Mouse (Mus musculus): ENCODE measurements around the gene Nudt13. TPM values are rescaled to one million over a fixed set of nuclear protein-coding genes. Genes with fewer than 3 reads are reported as not detected.

Nudt13 gene
- 10.5 and 13.0 TPM in 2 replicates for polyA plus RNA-seq (2015; fragmentation: Nextera tagmentation; extraction: Ambion mirVana)

DNA sequence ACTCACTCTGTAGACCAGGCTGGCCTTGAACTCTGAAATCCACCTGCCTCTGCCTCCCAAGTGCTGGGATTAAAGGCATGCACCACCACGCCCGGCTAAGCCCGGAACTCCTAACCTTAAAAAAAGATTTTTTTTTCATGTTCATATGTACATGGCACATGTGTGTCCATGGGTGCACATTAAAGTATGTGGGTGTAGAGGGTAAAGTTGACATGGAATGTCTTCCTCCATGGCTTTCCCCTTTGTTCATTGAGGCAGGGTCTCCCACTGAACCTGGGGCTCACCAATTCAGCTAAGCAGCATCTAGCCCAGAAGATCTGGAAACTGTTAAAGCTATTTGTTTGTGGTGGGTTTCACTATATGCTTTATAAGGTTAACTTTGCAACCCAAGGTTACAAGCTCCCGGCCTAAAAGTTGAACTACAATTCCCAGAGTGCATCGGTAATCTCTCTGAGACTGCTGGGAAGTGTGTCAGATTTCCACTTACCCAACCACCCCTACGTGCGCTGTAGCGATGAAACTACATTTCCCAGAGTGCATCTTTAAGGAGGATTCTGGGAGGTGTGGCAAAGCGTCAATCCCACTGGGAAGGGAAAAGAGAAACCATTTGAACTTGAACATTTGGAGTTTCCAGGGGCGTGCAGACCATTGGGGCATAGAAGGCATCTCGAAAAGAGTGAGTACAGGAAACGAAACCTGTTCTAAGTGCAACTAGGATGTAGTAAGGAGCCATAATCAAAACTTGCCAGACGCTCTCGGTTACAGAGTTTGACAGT lies at the start of gene Nudt13:
Gene Nudt13 (plus strand): TSS at position 581 of the 776 bp plus-strand sequence.
- no peaks in the 10 kb centered on the region for H3K27me3 ChIP-seq
- peak; percentile 96 for ATAC-seq (ENCODE audit: low read depth)
- H3K9me3 ChIP-seq: no peaks in the 10 kb centered on the region
- peak within 1 kb of the TSS; percentile 53 for H3K4me3 ChIP-seq
- peak within 1 kb of the TSS; percentile 67 for H3K9ac ChIP-seq
- H3K4me1 ChIP-seq (replicated peaks): peaks cover 7% of the 10 kb centered on the region
- H3K4me2 ChIP-seq: peak within 1 kb of the TSS; percentile 60
- 25% methylated on average over 14 of the region's 14 CpGs for WGBS
- H3K27ac ChIP-seq (replicated peaks): no peak within 1 kb of the TSS
- H3K36me3 ChIP-seq: no peaks in the 10 kb centered on the region

DNA sequence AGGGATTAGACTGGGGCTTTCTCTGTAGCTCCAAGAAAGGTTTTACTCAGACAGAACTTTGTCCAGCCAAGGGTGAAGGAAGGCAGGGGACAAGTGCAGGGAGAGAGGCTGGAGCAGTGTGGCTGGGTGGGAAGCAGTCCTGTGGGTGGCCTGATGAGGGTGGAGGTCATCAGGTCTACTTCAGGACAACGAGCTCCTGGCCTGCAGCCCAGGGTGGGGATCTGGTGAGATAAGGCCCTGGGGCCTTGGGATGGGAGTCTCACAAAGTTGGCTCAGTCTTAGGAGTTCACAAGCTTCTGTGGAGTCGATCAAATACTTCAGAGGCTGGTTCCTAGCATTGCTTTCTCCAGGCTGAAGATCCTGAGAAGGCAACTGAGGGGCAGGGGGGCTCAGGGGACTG lies 49.2 kb upstream of the Nudt13 start:
- H3K4me1 ChIP-seq (replicated peaks): no peaks in the 10 kb centered on the region
- no peaks in the 10 kb centered on the region for H3K9me3 ChIP-seq
- 73% methylated on average over 2 of the region's 2 CpGs for WGBS
- H3K27ac ChIP-seq (replicated peaks): no peak overlapping the region
- no peak overlapping the region for H3K9ac ChIP-seq
- H3K27me3 ChIP-seq: no peaks in the 10 kb centered on the region
- H3K36me3 ChIP-seq: no peaks in the 10 kb centered on the region
- ATAC-seq (ENCODE audit: low read depth): no peak
- no peak overlapping the region for H3K4me2 ChIP-seq
- no peak overlapping the region for H3K4me3 ChIP-seq

DNA sequence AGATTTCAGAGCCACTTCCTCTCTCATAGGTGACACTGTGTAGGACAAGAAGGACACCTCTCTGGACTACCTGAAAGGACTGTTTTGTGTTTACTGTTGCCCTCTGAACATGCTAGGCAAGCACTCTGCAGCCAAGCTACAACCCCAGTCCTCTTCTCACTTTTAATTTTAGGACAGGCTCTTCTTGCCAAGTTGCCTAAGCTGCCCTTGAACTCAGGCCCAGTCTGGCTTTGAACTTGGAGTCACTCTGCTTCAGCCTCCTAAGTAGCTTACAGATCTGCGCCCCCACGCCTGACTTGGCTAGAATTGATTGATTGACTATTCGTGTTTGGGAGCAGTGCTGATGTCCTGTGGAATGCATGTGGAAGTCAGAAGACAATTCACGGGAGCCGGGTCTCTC lies 48.6 kb upstream of the Nudt13 start:
- WGBS: 76% methylated on average over 5 of the region's 5 CpGs
- no peaks in the 10 kb centered on the region for H3K4me1 ChIP-seq (replicated peaks)
- H3K4me2 ChIP-seq: no peak overlapping the region
- H3K9ac ChIP-seq: no peak overlapping the region
- ATAC-seq (ENCODE audit: low read depth): no peak
- no peaks in the 10 kb centered on the region for H3K9me3 ChIP-seq
- no peak overlapping the region for H3K4me3 ChIP-seq
- H3K27ac ChIP-seq (replicated peaks): no peak overlapping the region
- H3K27me3 ChIP-seq: no peaks in the 10 kb centered on the region
- H3K36me3 ChIP-seq: no peaks in the 10 kb centered on the region

DNA sequence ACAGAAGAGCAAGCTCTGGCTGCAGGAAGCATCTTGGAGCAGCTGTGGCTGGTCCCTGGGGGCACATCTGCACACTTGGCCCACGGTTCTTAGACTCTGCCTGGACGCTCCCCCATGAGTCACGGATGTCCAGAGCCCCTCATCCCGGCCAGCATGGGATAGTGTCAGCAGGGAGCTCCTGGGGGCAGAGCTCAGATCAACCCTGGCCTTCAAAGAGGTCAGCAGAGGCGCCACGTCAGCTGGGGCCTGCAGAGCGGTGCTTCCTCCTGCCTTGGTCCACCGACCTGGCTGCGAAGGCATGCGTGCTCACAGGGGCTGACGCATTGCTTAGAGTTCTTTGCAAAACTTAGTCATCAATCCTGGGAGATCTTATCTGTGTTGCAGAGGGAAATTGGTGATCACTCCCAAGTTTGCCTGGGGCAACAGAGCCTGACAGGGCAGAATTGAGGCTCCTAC lies 47.7 kb upstream of the Nudt13 start:
- Histone ChIP-seq H3K27ac (replicated peaks) (no peak overlapping the region), H3K27me3 (no peaks in the 10 kb centered on the region), H3K4me3 (no peak overlapping the region), H3K9ac (no peak overlapping the region), H3K4me2 (no peak overlapping the region), H3K4me1 (replicated peaks) (no peaks in the 10 kb centered on the region), H3K9me3 (no peaks in the 10 kb centered on the region), H3K36me3 (no peaks in the 10 kb centered on the region)
- ATAC-seq (ENCODE audit: low read depth): no peak
- WGBS: 74% methylated on average over 11 of the region's 11 CpGs

DNA sequence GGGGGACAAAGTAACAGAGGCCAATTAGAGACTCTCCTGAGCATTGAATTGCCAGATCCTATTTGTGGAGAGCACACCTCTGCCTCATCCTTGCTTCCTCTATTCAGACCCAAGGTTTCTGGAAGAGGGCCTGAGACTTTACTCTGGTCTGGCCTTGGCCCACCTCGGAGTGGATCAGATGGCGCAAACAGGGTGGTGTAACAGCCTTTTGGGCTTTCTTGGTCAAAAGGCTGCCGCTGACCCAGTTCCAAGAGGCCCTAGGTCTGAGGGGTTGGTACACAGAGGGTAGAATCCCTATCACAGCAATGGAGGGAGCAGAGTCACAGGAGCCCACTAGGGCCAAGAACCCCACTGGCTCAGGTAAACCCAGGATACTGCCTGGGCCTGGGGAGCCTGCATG lies 46.5 kb upstream of the Nudt13 start:
- no peaks in the 10 kb centered on the region for H3K9me3 ChIP-seq
- no peak overlapping the region for H3K4me2 ChIP-seq
- H3K9ac ChIP-seq: no peak overlapping the region
- 95% methylated on average over 3 of the region's 3 CpGs for WGBS
- no peak for ATAC-seq (ENCODE audit: low read depth)
- no peak overlapping the region for H3K27ac ChIP-seq (replicated peaks)
- no peaks in the 10 kb centered on the region for H3K4me1 ChIP-seq (replicated peaks)
- H3K4me3 ChIP-seq: no peak overlapping the region
- H3K27me3 ChIP-seq: no peaks in the 10 kb centered on the region
- H3K36me3 ChIP-seq: no peaks in the 10 kb centered on the region

DNA sequence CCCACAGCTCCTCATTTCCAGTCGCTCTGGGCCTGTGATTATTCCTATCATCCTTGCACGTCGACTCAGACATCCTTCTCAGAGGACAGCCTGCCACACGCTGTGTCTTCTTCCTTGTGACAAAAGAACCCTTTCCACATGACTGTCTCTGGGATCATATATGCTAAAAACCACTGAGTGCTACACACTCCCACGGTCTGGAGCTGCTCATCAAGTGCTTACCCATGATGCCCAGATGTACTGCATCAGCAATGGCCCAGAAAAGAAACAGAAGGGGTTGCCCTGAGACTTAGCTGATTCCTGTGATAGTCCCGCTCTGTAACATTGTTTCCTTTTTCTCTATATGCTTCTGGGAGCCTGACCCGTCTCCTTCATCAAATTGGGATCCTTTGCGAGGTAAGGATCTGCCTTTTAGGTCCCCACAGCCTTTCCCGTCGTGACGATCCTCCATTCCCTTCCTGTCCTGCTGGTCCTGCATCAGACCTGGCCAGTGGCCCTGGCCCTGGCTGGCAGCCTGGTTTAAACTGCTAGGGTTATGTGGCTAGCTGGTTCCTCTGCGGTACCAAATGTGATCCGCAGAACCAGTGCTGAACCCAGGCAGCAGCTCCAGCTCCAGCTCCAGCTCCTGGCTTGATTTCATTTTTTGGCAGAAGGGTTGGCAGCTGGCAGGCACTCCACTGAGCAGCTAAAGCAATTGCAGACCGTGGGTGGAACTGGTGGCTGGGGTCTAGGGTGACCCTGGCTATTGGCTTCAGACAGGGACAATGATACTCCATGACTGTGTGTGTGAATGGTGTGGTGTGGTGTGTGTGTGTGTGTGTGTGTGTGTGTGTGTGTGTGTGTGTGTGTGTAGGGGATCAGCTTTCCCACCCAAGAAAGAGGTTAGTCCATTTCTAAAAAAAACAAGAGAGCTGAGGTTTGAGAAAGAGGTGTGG lies 44.0 kb upstream of the Nudt13 start:
- WGBS: 65% methylated on average over 14 of the region's 14 CpGs
- ATAC-seq (ENCODE audit: low read depth): no peak
- Histone ChIP-seq H3K9ac (no peak overlapping the region), H3K36me3 (no peaks in the 10 kb centered on the region), H3K4me3 (no peak overlapping the region), H3K27me3 (no peaks in the 10 kb centered on the region), H3K4me2 (no peak overlapping the region), H3K9me3 (no peaks in the 10 kb centered on the region), H3K27ac (replicated peaks) (no peak overlapping the region), H3K4me1 (replicated peaks) (no peaks in the 10 kb centered on the region)

DNA sequence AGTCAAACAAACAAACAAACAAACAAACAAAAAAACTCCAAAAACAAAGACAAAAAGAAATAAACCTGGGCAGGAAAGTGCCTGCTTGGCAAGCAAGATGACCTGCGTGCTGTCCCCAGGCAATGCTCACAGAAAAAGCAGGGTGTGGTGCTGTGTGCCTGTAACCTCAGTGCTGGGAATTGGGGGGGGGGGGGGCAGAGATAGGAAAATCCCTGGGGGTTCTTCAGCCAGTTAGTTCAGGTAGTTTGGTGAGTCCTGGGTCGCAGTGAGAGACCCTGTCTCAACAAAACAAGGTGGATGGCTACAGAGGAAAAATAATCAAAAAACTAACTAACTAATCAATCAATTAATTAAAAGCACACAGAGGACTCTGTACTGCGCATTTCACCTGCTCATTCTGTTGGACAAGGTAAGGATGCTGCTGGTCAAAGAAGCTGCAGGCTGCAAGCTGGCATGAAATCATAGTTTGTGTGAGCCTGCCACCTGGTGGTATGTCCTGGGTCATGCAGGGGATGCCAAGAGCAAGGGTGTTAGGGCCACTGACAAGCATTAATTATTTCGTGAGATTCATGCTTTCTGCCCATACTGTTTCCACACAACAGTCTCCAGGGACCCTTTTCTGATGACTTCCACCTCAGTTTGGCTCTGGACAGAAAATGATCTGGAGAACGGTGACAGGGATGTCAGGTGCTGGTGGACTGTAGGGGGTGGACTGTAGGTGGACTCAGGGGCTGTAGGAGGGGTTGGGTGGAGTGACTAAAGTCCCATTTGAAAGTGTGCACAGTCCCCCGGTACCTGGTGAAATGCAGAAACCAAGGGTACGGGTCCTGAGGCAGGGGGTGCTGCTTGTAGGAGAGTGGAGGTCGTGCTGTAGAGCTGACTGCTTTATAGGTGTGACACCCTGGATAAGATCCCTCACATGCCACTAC lies 36.0 kb upstream of the Nudt13 start:
- WGBS: 54% methylated on average over 8 of the region's 8 CpGs
- H3K4me3 ChIP-seq: no peak overlapping the region
- no peak overlapping the region for H3K4me2 ChIP-seq
- H3K4me1 ChIP-seq (replicated peaks): no peaks in the 10 kb centered on the region
- H3K36me3 ChIP-seq: no peaks in the 10 kb centered on the region
- no peaks in the 10 kb centered on the region for H3K9me3 ChIP-seq
- H3K27ac ChIP-seq (replicated peaks): no peak overlapping the region
- 0 out of 2 replicates have a peak, but pooled peaks cover 4% of the 10 kb centered on the region for H3K27me3 ChIP-seq
- ATAC-seq (ENCODE audit: low read depth): peak; percentile 83
- H3K9ac ChIP-seq: no peak overlapping the region

DNA sequence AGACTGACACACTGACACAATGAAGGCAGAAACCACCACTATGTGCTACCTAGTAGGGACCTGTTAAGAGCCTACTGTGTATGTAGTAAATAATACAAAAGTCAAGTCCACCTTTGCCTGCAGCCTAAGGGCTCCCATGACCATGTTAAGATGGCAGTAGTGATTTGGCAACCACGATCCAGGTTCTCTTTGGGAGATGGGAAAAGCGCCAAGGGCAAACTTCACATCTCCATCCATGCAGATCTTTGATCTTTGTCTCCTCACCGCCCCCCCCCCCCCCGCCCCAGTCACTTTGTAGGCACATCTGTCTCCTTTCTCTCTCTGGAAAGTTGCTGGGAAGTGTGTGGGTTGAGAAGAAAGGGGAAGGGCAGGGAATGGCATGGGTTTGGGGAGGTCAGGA lies 32.2 kb upstream of the Nudt13 start:
- H3K9me3 ChIP-seq: no peaks in the 10 kb centered on the region
- H3K27me3 ChIP-seq: 0 out of 2 replicates have a peak, but pooled peaks cover 4% of the 10 kb centered on the region
- no peaks in the 10 kb centered on the region for H3K4me1 ChIP-seq (replicated peaks)
- ATAC-seq (ENCODE audit: low read depth): no peak
- WGBS: 77% methylated on average over 3 of the region's 4 CpGs
- H3K36me3 ChIP-seq: no peaks in the 10 kb centered on the region
- H3K27ac ChIP-seq (replicated peaks): no peak overlapping the region
- no peak overlapping the region for H3K4me3 ChIP-seq
- H3K9ac ChIP-seq: no peak overlapping the region
- H3K4me2 ChIP-seq: no peak overlapping the region

DNA sequence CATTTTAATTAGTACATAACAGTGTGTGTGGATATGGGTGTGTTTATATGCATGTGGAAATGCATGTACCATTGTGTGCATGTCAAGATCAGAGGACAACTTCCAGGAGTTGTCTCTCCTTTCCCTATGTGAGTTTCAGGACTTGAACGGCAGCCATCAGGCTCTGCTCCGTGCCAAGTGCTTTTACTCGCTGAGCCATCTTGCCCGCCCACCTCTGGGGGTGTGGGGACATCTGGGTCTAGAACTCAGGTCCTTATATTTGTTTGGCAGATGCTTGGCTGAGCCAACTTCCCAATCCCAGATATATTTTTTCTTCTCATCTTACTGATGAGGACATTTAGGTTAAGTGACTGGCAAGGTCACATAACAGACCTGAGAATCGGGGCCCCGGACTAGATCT lies 26.1 kb upstream of the Nudt13 start:
- no peak for ATAC-seq (ENCODE audit: low read depth)
- H3K27me3 ChIP-seq: no peaks in the 10 kb centered on the region
- no peak overlapping the region for H3K4me2 ChIP-seq
- no peak overlapping the region for H3K27ac ChIP-seq (replicated peaks)
- no peaks in the 10 kb centered on the region for H3K4me1 ChIP-seq (replicated peaks)
- H3K36me3 ChIP-seq: no peaks in the 10 kb centered on the region
- H3K9me3 ChIP-seq: no peaks in the 10 kb centered on the region
- WGBS: 88% methylated on average over 6 of the region's 6 CpGs
- H3K9ac ChIP-seq: no peak overlapping the region
- no peak overlapping the region for H3K4me3 ChIP-seq

DNA sequence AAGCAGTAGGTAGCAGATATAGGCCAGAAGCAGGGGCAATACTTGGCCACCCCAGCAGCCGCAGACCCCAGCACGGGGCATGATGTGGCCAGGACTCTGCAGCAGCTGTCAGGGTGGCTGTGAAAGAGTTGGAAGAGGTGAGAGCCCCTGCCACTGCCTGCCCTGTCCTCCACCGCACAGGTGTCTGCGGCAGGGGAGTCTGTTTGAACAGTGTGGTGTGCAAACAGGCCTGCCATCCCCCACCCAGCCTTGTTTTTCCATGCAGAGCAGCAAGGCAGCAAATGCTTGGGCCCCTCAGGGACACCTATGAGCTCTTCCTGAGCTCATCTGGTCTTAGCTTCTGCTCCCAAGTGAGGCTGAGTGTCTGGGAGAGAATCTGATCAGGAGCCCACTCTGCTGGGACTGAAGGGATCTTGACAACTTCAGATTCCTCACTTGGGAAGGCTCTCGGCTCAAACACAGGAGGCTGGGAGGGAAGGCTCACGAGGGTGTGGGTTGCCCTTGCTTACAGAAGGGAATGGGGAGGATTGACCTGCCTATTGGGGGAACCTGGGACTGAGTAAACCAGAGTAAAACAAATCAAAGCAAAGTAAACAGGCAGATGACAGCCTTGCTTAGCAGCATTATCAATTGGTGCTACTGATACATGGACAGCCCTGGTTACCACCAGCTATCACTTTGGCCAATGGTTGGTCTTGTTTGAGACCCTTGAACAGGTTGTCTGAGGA lies 25.3 kb upstream of the Nudt13 start, which contains the start of gene Kcnk16:
Gene Kcnk16 (minus strand): TSS at position 118 of the 728 bp plus-strand sequence.
- no peaks in the 10 kb centered on the region for H3K4me1 ChIP-seq (replicated peaks)
- ATAC-seq (ENCODE audit: low read depth): no peak

DNA sequence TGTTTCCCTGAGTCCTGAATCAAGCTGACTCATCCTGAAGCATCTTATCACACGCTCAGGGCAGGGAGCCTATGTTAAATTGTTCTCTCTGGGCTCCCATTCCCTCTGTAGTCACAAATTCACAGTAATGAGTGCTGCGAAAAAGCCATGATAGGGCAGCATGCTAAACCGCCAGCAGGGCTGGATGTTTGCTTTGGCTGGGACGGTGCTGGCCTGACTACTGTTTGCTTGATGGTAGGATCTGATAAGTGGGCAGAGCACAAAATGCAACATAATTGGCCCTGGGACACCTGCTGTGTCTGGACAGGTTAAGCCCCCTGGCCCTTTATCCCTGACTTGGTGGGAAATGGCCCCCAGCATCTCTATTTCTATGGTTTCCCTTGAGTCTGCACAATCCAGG lies 3.1 kb upstream of the Nudt13 start:
- Histone ChIP-seq H3K9ac (no peak overlapping the region), H3K9me3 (no peaks in the 10 kb centered on the region), H3K4me2 (no peak overlapping the region), H3K27ac (replicated peaks) (no peak overlapping the region), H3K36me3 (no peaks in the 10 kb centered on the region), H3K27me3 (no peaks in the 10 kb centered on the region), H3K4me1 (replicated peaks) (peaks cover 7% of the 10 kb centered on the region), H3K4me3 (no peak overlapping the region)
- WGBS: 56% methylated on average over 4 of the region's 4 CpGs
- no peak for ATAC-seq (ENCODE audit: low read depth)

More for the DNA sequence above, 25.3 kb upstream of the Nudt13 start, which contains the start of gene Kcnk16:
- 86% methylated on average over 6 of the region's 6 CpGs for WGBS
- Histone ChIP-seq H3K4me2 (no peak within 1 kb of the TSS), H3K9ac (no peak within 1 kb of the TSS), H3K9me3 (peaks cover 4% of the 10 kb centered on the region), H3K27me3 (no peaks in the 10 kb centered on the region), H3K27ac (replicated peaks) (no peak within 1 kb of the TSS), H3K36me3 (no peaks in the 10 kb centered on the region), H3K4me3 (no peak within 1 kb of the TSS)
